Mouse (Mus musculus) left cerebral cortex, adult 2 months (tissue): ENCODE data around the gene 1600014C10Rik. TPM values are rescaled to one million over a fixed set of nuclear protein-coding genes. Genes with fewer than 3 reads are reported as not detected.

Source experiments
- DNase-seq, 2 experiments: peaks; one replicate each; pipeline ENCODE4 v3.0.0; 2021 to 2022; ENCODE audit warnings: low spot score in 2 of 2, mixed read lengths in 1 of 2; ENCODE audit errors: extremely low spot score in 1 of 2
- H3K27ac ChIP-seq: fragments of 200-600 bp; 2 replicates; pipeline ENCODE4 v1.8.1; 2022
- H3K4me3 ChIP-seq: fragments of 200-600 bp; 2 replicates; pipeline ENCODE4 v1.8.1; 2022
- CTCF ChIP-seq: fragments of 200-600 bp; IDR thresholded peaks from 2 replicates; pipeline ENCODE4 v1.8.1; 2022; ENCODE audit warnings: antibody characterized with exemption, mild to moderate bottlenecking, moderate library complexity
- intact Hi-C: fragments of 180-260 bp; cut with DNase I; formaldehyde crosslinking; loops from one replicate; pipeline ENCODE4 v1.15.1; 2025
- total RNA-seq, 2 experiments: library from RNA; stranded (reverse); gene quantifications; 2 replicates each; pipeline ENCODE4 v1.2.3; 2021

1600014C10Rik gene
- total RNA-seq, 2 experiments from 2014 or later = 20.7 to 24.0 TPM

- no peak for DNase-seq
- intact Hi-C loops = no loop called here
- H3K4me3 ChIP-seq = no peak overlapping the region
- no peak overlapping the region for H3K27ac ChIP-seq
- TF ChIP-seq CTCF = no peak
Measured at GRCm38 (mm10) chr7:38163433-38164050, 19.5 kb upstream of the 1600014C10Rik start.

- no peak for TF ChIP-seq CTCF
- no peak for DNase-seq
- Histone ChIP-seq H3K27ac (no peak overlapping the region), H3K4me3 (no peak overlapping the region)
- intact Hi-C loops = loop anchor here (2.0 to 5.0 kb wide), 3 partner anchors 24 to 795 kb away; no protein-coding TSS in a partner anchor
Measured at GRCm38 (mm10) chr7:38166930-38167645, 15.9 kb upstream of the 1600014C10Rik start.

- Histone ChIP-seq H3K27ac (no peak overlapping the region), H3K4me3 (no peak overlapping the region)
- DNase-seq = peak; percentile 66 to 72
- peak; percentile 77 for TF ChIP-seq CTCF
- intact Hi-C loops = loop anchor here (1.0 to 5.0 kb wide), 4 partner anchors 25 to 795 kb away; no protein-coding TSS in a partner anchor
Measured at GRCm38 (mm10) chr7:38167724-38168141, 15.3 kb upstream of the 1600014C10Rik start.

- TF ChIP-seq CTCF = no peak
- DNase-seq = no peak
- intact Hi-C loops = no loop called here
- no peak overlapping the region for H3K27ac ChIP-seq
- H3K4me3 ChIP-seq = peak overlapping the region; percentile 46
Measured at GRCm38 (mm10) chr7:38173871-38174270, 9.1 kb upstream of the 1600014C10Rik start.

- H3K4me3 ChIP-seq = peak overlapping the region; percentile 46
- peak; percentile 54 to 63 for DNase-seq
- intact Hi-C loops = no loop called here
- TF ChIP-seq CTCF = peak; percentile 20
- peak overlapping the region; percentile 4; the same call in 1 of the 2 replicates for H3K27ac ChIP-seq
Measured at GRCm38 (mm10) chr7:38174321-38175148, 8.5 kb upstream of the 1600014C10Rik start.

- no peak overlapping the region for H3K4me3 ChIP-seq
- intact Hi-C loops = no loop called here
- DNase-seq = no peak
- H3K27ac ChIP-seq = no peak overlapping the region
- no peak for TF ChIP-seq CTCF
Measured at GRCm38 (mm10) chr7:38176056-38176455, 7.0 kb upstream of the 1600014C10Rik start.

GRCm38 (mm10) chr7:38179896-38180295 lies 3.1 kb upstream of the 1600014C10Rik start:
- H3K27ac ChIP-seq = no peak overlapping the region
- intact Hi-C loops = no loop called here
- TF ChIP-seq CTCF = no peak
- no peak overlapping the region for H3K4me3 ChIP-seq
- DNase-seq = no peak

GRCm38 (mm10) chr7:38181366-38181765 lies 1.7 kb upstream of the 1600014C10Rik start:
- Histone ChIP-seq H3K4me3 (no peak overlapping the region), H3K27ac (no peak overlapping the region)
- intact Hi-C loops = no loop called here
- no peak for TF ChIP-seq CTCF
- no peak for DNase-seq

GRCm38 (mm10) chr7:38182596-38182961 lies 438 bp upstream of the 1600014C10Rik start:
- intact Hi-C loops = loop anchor here (1.0 kb wide), 2 partner anchors 19 to 85 kb away; no protein-coding TSS in a partner anchor
- H3K27ac ChIP-seq = peak overlapping the region; percentile 98
- peak overlapping the region; percentile 87 for H3K4me3 ChIP-seq
- DNase-seq = peak; percentile 73 to 82
- TF ChIP-seq CTCF = peak; percentile 94

GRCm38 (mm10) chr7:38183709-38184417 lies 846 bp downstream of the 1600014C10Rik start:
- intact Hi-C loops = no loop called here
- H3K27ac ChIP-seq = peak overlapping the region; percentile 98

GRCm38 (mm10) chr7:38184418-38184745 lies 1.4 kb downstream of the 1600014C10Rik start:
- DNase-seq = no peak
- peak overlapping the region; percentile 87 for H3K4me3 ChIP-seq
- peak overlapping the region; percentile 98 for H3K27ac ChIP-seq
- TF ChIP-seq CTCF = no peak
- intact Hi-C loops = no loop called here

More at GRCm38 (mm10) chr7:38183709-38184417, 846 bp downstream of the 1600014C10Rik start:
- no peak; the same call in 1 of the 2 replicates for TF ChIP-seq CTCF
- peak overlapping the region; percentile 87 for H3K4me3 ChIP-seq
- peak; percentile 85 for DNase-seq
